Mouse (Mus musculus) neutrophil, adult 83 days (primary cell): ENCODE results near the gene Agap3. TPM values are rescaled to one million over a fixed set of nuclear protein-coding genes. Genes with fewer than 3 reads are reported as not detected.

ENCODE experiments used
- total RNA-seq, 2 experiments: library from RNA; stranded (reverse); gene quantifications; one replicate each; pipeline ENCODE4 v1.2.4; 2023

Gene Agap3
- 10 to 100 TPM; 29.6 to 31.4 TPM for total RNA-seq

GRCm38 (mm10) chr5:24452030-24452690 is at the start of gene Agap3:
Gene Agap3, plus strand, starts transcription at chr5:24452177.

GRCm38 (mm10) chr5:24413042-24413693 is 38.8 kb upstream of the Agap3 start, which contains the start of gene Asic3:
Gene Asic3, plus strand, starts transcription at chr5:24413392.

GRCm38 (mm10) chr5:24423129-24424003 is 28.6 kb upstream of the Agap3 start, which contains the start of the genes Cdk5 and Slc4a2:
Gene Cdk5, minus strand, starts transcription at chr5:24423530.
Gene Slc4a2, plus strand, starts transcription at chr5:24423837.

GRCm38 (mm10) chr5:24444746-24445427 is 7.1 kb upstream of the Agap3 start, which contains the start of gene Fastk:
Gene Fastk, minus strand, starts transcription at chr5:24445287.

GRCm38 (mm10) chr5:24447624-24448298 is 4.2 kb upstream of the Agap3 start, which contains the start of gene Tmub1:
Gene Tmub1, minus strand, starts transcription at chr5:24447854.

GRCm38 (mm10) chr5:24526889-24527230 is 74.9 kb downstream of the Agap3 start, which contains the start of gene Gbx1:
Gene Gbx1, minus strand, starts transcription at chr5:24527202.

GRCm38 (mm10) chr5:24540387-24541143 is 88.6 kb downstream of the Agap3 start, which contains the start of gene Asb10:
Gene Asb10, minus strand, starts transcription at chr5:24540978.

Other genes with a start within 250 kb of the Agap3 start
- under 1 TPM in 1 of 2 experiments, not detected in 1; 0.20 TPM for gene Kcnh2, start 100.6 kb upstream of the Agap3 start, total RNA-seq
- gene Nos3, start 87.4 kb upstream of the Agap3 start, total RNA-seq: under 1 TPM; 0.44 to 0.53 TPM
- under 1 TPM; 0.49 to 0.75 TPM for gene Atg9b, start 60.0 kb upstream of the Agap3 start, total RNA-seq
- 10 to 100 TPM; 10.5 to 16.4 TPM for gene Abcb8, start 58.5 kb upstream of the Agap3 start, total RNA-seq
- gene Asic3, start 38.8 kb upstream of the Agap3 start, total RNA-seq: not detected
- 10 to 100 TPM; 23.0 to 26.2 TPM for gene Cdk5, start 28.6 kb upstream of the Agap3 start, total RNA-seq
- gene Slc4a2, start 28.3 kb upstream of the Agap3 start, total RNA-seq: 10 to 100 TPM; 55.9 to 64.2 TPM
- 10 to 100 TPM; 28.0 to 38.0 TPM for gene Fastk, start 6.9 kb upstream of the Agap3 start, total RNA-seq
- 10 to 100 TPM; 11.4 to 14.7 TPM for gene Tmub1, start 4.3 kb upstream of the Agap3 start, total RNA-seq
- not detected for gene Gbx1, start 75.0 kb downstream of the Agap3 start, total RNA-seq
- gene Asb10, start 88.8 kb downstream of the Agap3 start, total RNA-seq: not detected
- not detected for gene 4931409K22Rik, start 104.6 kb downstream of the Agap3 start, total RNA-seq
- 10 to 100 TPM; 27.8 to 28.5 TPM for gene Abcf2, start 125.3 kb downstream of the Agap3 start, total RNA-seq
- gene Chpf2, start 134.6 kb downstream of the Agap3 start, total RNA-seq: 10 to 100 TPM; 21.5 to 27.1 TPM
- not detected for gene Smarcd3, start 172.2 kb downstream of the Agap3 start, total RNA-seq
- 10 to 100 TPM; 39.5 to 40.7 TPM for gene Nub1, start 233.4 kb downstream of the Agap3 start, total RNA-seq